Mouse (Mus musculus) cerebral cortex, adult 2 months (tissue): Measurements from ENCODE around the gene Smchd1.

ENCODE experiments used
- WGBS: fragments of 180-500 bp; shearing (Covaris S2); methylation state at CpG from one replicate; pipeline ENCODE4 v1.1.7; 2018; 5-methylcytosine and 5-hydroxymethylcytosine counted together

Smchd1 gene

DNA sequence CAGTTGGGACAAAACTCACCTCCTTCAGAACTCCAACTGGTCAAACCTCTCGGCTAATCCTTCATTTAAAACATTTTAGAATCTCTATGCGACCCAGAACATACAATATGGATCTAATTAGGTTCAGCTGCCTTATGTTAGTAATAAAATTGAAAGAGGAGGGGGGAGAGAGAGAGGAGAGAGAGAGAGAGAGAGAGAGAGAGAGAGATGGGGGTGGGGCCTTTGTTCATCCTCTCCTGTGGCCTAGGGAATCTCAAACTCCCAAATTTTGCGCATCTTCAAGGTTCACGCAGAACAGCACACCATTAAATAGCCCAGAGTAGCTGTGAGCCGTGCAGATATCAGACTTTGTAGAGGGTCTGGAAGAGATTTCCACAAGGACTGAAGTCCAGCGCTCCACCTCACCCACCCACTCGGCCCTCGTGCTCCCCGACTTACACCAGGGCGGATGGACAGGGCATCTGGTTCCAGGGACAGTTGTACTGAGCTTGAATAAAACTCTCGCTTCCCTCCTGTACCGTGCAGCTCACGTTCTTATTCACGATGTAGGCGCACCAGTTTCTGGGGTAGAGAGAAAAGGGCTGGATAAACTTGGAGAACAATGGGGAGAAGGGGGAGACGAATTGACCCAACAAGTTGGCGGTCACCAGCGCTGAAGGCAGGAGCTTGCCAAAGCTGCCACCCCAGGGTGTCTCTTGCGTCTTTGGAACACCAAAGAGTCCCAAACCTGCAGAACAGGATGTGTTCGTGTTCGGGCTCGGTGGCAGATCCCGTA, 165.2 kb downstream of the Smchd1 start:
- 11% methylated on average over 23 of the region's 23 CpGs for WGBS

DNA sequence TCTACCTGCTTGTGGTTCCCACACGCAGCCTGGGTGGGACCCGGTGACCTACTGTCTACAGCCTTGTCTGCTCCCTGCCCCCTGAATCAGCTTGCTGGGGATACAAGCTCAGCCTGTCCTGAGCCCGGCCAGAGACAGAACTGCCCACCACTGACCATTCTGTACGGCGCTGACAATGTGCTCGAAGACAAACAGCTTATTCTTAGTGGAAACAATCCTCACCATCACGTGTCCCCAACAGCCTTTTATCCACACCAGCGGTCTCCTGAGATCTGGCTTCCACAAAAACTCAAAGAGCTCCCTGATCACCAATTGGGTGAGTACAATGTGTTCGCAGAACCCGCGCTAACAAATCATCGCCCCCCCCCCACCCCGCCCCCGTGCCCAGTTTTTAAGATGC, 166.0 kb downstream of the Smchd1 start:
- 29% methylated on average over 14 of the region's 14 CpGs for WGBS

DNA sequence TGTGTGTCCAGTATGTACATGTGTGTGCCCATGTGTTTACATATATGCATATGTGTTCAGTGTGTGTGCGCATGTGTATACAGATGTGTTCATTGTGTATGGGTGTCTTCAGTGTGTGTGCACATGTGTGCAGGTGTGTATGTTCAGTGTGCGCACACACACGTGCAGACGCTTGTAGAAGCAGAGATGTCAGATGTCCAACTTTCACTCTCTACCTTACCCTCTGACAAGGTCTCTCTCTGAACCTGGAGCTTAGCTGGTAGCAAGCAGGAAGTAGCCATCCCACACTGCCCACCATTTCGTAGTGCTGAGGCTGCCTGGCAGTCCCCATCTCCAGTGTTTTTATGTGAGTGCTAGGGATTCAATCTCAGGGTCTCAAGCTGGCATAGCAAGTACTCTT, 166.8 kb downstream of the Smchd1 start:
- WGBS = 96% methylated on average over 5 of the region's 5 CpGs

DNA sequence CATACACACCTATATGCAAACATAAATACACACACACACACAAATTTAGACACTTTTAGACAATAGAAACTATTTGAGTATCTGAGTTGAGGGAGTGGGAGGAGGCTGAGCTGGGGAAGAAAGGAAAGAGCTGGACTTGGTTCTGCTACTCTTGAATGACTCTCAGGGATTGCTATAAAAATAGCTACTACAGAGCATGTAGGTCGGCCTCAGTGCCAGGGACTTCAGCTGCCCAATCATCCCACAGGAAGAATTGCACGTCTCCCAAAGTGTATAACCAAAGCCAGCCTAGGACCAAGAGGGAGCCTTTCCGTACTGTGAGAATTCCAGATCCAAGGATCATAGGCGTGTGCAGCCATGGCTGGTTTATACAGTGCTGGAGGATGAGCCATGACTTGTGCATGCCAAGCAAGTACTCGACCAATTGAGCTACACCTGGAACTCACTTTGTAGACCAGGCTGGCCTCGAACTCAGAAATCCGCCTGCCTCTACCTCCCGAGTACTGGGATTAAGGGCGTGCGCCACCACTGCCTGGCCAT, 167.8 kb downstream of the Smchd1 start:
- WGBS = 88% methylated on average over 10 of the region's 10 CpGs

DNA sequence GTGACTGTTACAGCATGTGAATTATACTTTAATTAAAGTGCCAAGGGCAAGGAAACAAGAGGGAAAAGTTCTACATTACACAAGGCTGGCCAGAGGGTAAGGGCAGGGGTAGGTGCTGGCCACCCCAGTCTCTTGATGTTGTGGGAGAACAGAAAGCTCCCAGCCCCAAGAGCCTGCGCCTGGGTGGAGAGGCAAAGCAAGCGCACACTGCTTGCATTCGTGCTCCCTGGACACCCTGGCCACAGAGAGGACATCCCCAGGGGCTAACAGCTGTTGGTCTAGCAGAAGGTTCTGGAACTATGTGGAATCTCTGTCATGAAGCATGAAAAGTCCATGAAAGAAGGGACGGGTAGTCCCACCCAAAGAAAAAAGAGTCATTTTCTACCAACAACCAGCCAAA, 168.4 kb downstream of the Smchd1 start:
- 88% methylated on average over 4 of the region's 4 CpGs for WGBS

DNA sequence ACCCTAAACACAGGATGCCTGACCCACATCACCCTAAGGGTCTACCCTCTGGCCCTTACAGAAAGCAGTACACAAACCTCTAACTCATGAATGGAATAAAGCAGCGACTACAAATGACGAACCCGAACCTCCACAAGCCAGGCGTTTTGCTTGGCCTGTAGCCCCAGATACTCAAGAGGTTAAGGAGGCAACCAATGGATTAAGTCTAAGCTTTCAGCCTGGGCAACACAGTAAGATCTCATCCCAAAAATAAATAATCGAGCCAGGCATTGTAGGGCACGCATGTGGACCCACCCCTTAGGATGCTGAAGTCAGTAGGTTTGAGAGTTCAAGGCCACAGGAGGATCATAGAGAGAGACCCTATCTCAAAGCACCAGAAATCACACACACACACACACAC, 169.1 kb downstream of the Smchd1 start:
- 93% methylated on average over 6 of the region's 6 CpGs for WGBS

DNA sequence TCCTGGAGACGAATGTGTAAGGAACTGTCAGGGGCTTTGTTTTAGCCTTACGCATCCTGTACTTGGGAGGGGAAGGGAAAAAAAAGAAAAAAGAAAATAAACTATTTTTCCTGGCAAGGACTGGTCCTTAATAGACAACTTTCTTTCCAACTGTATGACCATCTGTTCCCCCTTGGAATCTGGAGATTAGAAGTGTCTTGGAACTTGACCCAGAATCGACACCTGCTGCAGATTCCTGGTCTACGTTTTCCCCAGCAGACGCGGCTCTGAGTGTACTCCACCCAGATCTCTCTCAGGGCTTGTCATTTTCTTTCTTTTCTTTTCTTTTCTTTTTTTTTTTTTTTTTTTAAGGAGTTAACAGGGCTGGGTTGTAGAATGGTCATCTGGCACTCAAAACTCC, 171.7 kb downstream of the Smchd1 start:
- WGBS = 59% methylated on average over 6 of the region's 6 CpGs

DNA sequence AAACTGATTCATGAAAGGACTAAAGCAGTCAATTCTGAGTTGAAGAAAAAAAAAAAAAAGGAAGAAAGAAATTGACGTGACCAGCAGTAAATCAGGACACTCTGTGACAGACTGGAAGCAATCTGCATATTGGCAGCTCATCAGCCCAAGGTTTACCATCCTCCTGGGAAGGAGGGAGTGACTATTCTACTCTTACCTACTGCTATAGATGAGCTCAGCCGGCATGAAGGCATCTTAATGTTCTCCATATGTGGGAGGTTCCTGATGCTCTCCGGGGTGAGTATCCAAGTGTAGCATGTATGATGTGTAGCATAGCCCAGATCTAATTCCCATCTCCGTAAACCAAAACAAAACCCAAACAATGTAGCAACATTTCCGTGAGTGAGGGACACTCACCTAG, 173.7 kb downstream of the Smchd1 start:
- 67% methylated on average over 5 of the region's 5 CpGs for WGBS

DNA sequence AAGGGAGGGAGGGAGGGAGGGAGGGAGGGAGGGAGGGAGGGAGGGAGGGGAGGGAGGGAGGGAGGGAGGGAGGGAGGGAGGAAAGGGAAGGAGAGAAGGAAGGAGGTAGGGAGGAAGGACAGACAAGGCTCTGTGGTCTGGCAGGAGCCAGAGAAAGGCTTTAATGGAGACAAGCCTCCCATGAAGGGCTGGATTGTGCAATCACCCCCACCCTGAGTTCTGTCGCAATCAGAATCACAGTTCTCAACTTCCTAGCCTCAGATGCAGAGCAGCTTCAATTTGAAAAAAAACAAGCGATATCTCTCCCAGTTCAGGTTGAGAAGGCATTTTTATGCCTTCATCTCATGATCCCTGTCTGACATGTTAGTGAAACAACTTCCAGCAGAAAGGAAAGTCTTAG, 174.8 kb downstream of the Smchd1 start:
- 82% methylated on average over 2 of the region's 2 CpGs for WGBS

DNA sequence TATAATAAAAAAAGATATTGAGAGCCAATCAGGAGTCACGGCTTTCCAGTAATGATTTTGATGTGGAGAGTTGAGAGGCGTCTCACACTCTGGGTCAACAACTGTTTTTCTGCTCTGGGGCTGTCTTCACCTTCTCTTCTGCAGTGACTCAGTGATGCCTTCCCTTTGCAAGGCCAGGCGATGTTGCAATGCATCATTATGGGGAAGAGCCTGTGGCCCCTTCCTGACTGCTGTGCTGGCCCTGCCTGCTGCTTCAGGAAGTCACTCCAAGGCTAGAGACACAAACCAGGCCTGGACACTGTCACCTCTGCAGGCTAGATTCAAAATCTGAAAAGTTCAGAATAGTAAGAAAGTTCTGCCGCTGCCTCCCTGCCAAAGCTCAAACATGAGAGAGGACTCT, 175.3 kb downstream of the Smchd1 start:
- WGBS = 95% methylated on average over 4 of the region's 4 CpGs

DNA sequence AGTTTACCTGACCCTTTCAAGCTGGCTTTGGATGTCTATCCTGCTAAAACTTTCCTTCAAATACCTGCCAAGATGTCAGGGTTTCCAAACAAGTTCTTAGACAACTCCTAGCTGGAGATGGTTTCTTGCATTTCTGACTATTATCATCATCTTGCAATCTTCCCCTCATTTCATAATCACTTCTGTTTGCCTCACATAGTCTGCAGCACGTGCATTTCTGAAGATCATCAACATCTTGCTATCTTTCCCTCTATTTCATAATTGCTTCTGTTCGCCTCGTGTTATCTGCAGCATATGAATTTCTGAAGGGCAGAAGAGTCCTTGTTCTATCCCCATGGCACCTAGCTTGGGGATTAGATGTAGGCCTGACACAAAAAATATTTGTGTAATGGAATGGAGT, 180.6 kb downstream of the Smchd1 start:
- WGBS = 79% methylated on average over 3 of the region's 3 CpGs
